Mouse (Mus musculus): ENCODE measurements around the gene Sars2. TPM values are rescaled to one million over a fixed set of nuclear protein-coding genes. Genes with fewer than 3 reads are reported as not detected.
A peak's percentile ranks its signal among the peaks of the same experiment; 100 is the strongest.

Sars2 gene
- polyA plus RNA-seq, 1 experiment, result 63.2 TPM

- peaks cover 9% of the 10 kb centered on the region for H3K36me3 ChIP-seq (ENCODE audit: control insufficient read depth, insufficient read depth, low read length)
- peak overlapping the region; percentile 30 for H3K4me3 ChIP-seq (ENCODE audit: control insufficient read depth, insufficient read depth, low read length)
- TF ChIP-seq POLR2A (IDR thresholded peaks at IDR 0.05; ENCODE audit: control insufficient read depth, extremely low read depth, insufficient read depth, low read length, poor library complexity) (no peak), CTCF (IDR thresholded peaks at IDR 0.05; ENCODE audit: borderline replicate concordance, control insufficient read depth, extremely low read depth, insufficient read depth, low read length, poor library complexity) (peak; percentile 100)
- peaks cover 46% of the 10 kb centered on the region for H3K4me1 ChIP-seq (replicated peaks; ENCODE audit: control insufficient read depth, insufficient read depth, low read length)
- peak overlapping the region; percentile 52 for H3K27ac ChIP-seq (ENCODE audit: control insufficient read depth, insufficient read depth, low read length)
- DNase-seq, result peak; percentile 71
- 16% methylated on average over 32 of the region's 32 CpGs for WGBS
- no peaks in the 10 kb centered on the region for H3K27me3 ChIP-seq (ENCODE audit: control insufficient read depth, insufficient read depth, low read length)
Observed at GRCm38 (mm10) chr7:28796562-28796975, 54.8 kb downstream of the Sars2 start.

GRCm38 (mm10) chr7:28799994-28800393, 58.2 kb downstream of the Sars2 start:
- DNase-seq, result peak; percentile 43
- TF ChIP-seq CTCF (IDR thresholded peaks at IDR 0.05; ENCODE audit: borderline replicate concordance, control insufficient read depth, extremely low read depth, insufficient read depth, low read length, poor library complexity) (no peak), POLR2A (IDR thresholded peaks at IDR 0.05; ENCODE audit: control insufficient read depth, extremely low read depth, insufficient read depth, low read length, poor library complexity) (no peak)
- Histone ChIP-seq H3K36me3 (ENCODE audit: control insufficient read depth, insufficient read depth, low read length) (peaks cover 9% of the 10 kb centered on the region), H3K27ac (ENCODE audit: control insufficient read depth, insufficient read depth, low read length) (peak overlapping the region; percentile 88), H3K4me1 (replicated peaks; ENCODE audit: control insufficient read depth, insufficient read depth, low read length) (peaks cover 42% of the 10 kb centered on the region), H3K27me3 (ENCODE audit: control insufficient read depth, insufficient read depth, low read length) (no peaks in the 10 kb centered on the region), H3K4me3 (ENCODE audit: control insufficient read depth, insufficient read depth, low read length) (no peak overlapping the region)
- WGBS, result 15% methylated on average over 9 of the region's 9 CpGs

GRCm38 (mm10) chr7:28801451-28801850, 59.7 kb downstream of the Sars2 start:
- TF ChIP-seq POLR2A (IDR thresholded peaks at IDR 0.05; ENCODE audit: control insufficient read depth, extremely low read depth, insufficient read depth, low read length, poor library complexity) (no peak), CTCF (IDR thresholded peaks at IDR 0.05; ENCODE audit: borderline replicate concordance, control insufficient read depth, extremely low read depth, insufficient read depth, low read length, poor library complexity) (no peak)
- Histone ChIP-seq H3K27ac (ENCODE audit: control insufficient read depth, insufficient read depth, low read length) (no peak overlapping the region), H3K27me3 (ENCODE audit: control insufficient read depth, insufficient read depth, low read length) (no peaks in the 10 kb centered on the region), H3K4me1 (replicated peaks; ENCODE audit: control insufficient read depth, insufficient read depth, low read length) (peaks cover 30% of the 10 kb centered on the region), H3K4me3 (ENCODE audit: control insufficient read depth, insufficient read depth, low read length) (no peak overlapping the region), H3K36me3 (ENCODE audit: control insufficient read depth, insufficient read depth, low read length) (peaks cover 9% of the 10 kb centered on the region)
- DNase-seq, result no peak
- WGBS, result 92% methylated on average over 3 of the region's 3 CpGs

- H3K27me3 ChIP-seq (ENCODE audit: control insufficient read depth, insufficient read depth, low read length), result no peaks in the 10 kb centered on the region
- H3K4me3 ChIP-seq (ENCODE audit: control insufficient read depth, insufficient read depth, low read length), result no peak overlapping the region
- 67% methylated on average over 10 of the region's 10 CpGs for WGBS
- no peak overlapping the region for H3K27ac ChIP-seq (ENCODE audit: control insufficient read depth, insufficient read depth, low read length)
- no peak for DNase-seq
- TF ChIP-seq CTCF (IDR thresholded peaks at IDR 0.05; ENCODE audit: borderline replicate concordance, control insufficient read depth, extremely low read depth, insufficient read depth, low read length, poor library complexity) (no peak), POLR2A (IDR thresholded peaks at IDR 0.05; ENCODE audit: control insufficient read depth, extremely low read depth, insufficient read depth, low read length, poor library complexity) (no peak)
- H3K36me3 ChIP-seq (ENCODE audit: control insufficient read depth, insufficient read depth, low read length), result peaks cover 9% of the 10 kb centered on the region
- peaks cover 28% of the 10 kb centered on the region for H3K4me1 ChIP-seq (replicated peaks; ENCODE audit: control insufficient read depth, insufficient read depth, low read length)
Observed at GRCm38 (mm10) chr7:28801901-28802670, 60.3 kb downstream of the Sars2 start.

GRCm38 (mm10) chr7:28802846-28803588, 61.2 kb downstream of the Sars2 start:
- H3K27ac ChIP-seq (ENCODE audit: control insufficient read depth, insufficient read depth, low read length), result no peak overlapping the region
- H3K4me3 ChIP-seq (ENCODE audit: control insufficient read depth, insufficient read depth, low read length), result no peak overlapping the region
- no peaks in the 10 kb centered on the region for H3K27me3 ChIP-seq (ENCODE audit: control insufficient read depth, insufficient read depth, low read length)
- TF ChIP-seq POLR2A (IDR thresholded peaks at IDR 0.05; ENCODE audit: control insufficient read depth, extremely low read depth, insufficient read depth, low read length, poor library complexity) (no peak), CTCF (IDR thresholded peaks at IDR 0.05; ENCODE audit: borderline replicate concordance, control insufficient read depth, extremely low read depth, insufficient read depth, low read length, poor library complexity) (no peak)
- DNase-seq, result no peak
- peaks cover 29% of the 10 kb centered on the region for H3K4me1 ChIP-seq (replicated peaks; ENCODE audit: control insufficient read depth, insufficient read depth, low read length)
- peaks cover 7% of the 10 kb centered on the region; the same call in 1 of the 2 replicates for H3K36me3 ChIP-seq (ENCODE audit: control insufficient read depth, insufficient read depth, low read length)
- WGBS, result 60% methylated on average over 10 of the region's 10 CpGs

Other genes starting within 250 kb of the Sars2 start
- gene Ifnl2, start 231.5 kb upstream of the Sars2 start, polyA plus RNA-seq (2012; rRNA removed), result 0.59 and 0.77 TPM in 2 replicates
- gene Ifnl3, start 219.2 kb upstream of the Sars2 start, polyA plus RNA-seq (2012; rRNA removed), result 0.37 and 0.78 TPM in 2 replicates
- gene Sycn, start 201.1 kb upstream of the Sars2 start, polyA plus RNA-seq (2012; rRNA removed), result 2.1 and 2.4 TPM in 2 replicates
- 1.4 TPM in 2 replicates for gene Nccrp1, start 194.7 kb upstream of the Sars2 start, polyA plus RNA-seq (2012; rRNA removed)
- gene Samd4b, start 143.8 kb upstream of the Sars2 start, polyA plus RNA-seq (2012; rRNA removed), result 118 and 139 TPM in 2 replicates
- gene Pak4, start 143.8 kb upstream of the Sars2 start, polyA plus RNA-seq (2012; rRNA removed), result 32.8 and 37.7 TPM in 2 replicates
- 0.69 and 0.92 TPM in 2 replicates for gene Acp7, start 110.7 kb upstream of the Sars2 start, polyA plus RNA-seq (2012; rRNA removed)
- 19.1 and 26.5 TPM in 2 replicates for gene Fbxo27, start 49.1 kb upstream of the Sars2 start, polyA plus RNA-seq (2012; rRNA removed)
- 5.0 and 6.2 TPM in 2 replicates for gene Fbxo17, start 25.2 kb upstream of the Sars2 start, polyA plus RNA-seq (2012; rRNA removed)
- gene Mrps12, start 172 bp upstream of the Sars2 start, polyA plus RNA-seq (2012; rRNA removed), result 74.4 and 84.5 TPM in 2 replicates
- 0.16 and 0.24 TPM in 2 replicates for gene Ccer2, start 14.2 kb downstream of the Sars2 start, polyA plus RNA-seq (2012; rRNA removed)
- gene Sirt2, start 24.7 kb downstream of the Sars2 start, polyA plus RNA-seq (2012; rRNA removed), result 101 and 104 TPM in 2 replicates
- gene Nfkbib, start 25.5 kb downstream of the Sars2 start, polyA plus RNA-seq (2012; rRNA removed), result 75.5 and 78.8 TPM in 2 replicates
- 91.9 and 93.7 TPM in 2 replicates for gene Rinl, start 47.0 kb downstream of the Sars2 start, polyA plus RNA-seq (2012; rRNA removed)
- 562 and 568 TPM in 2 replicates for gene Hnrnpl, start 66.5 kb downstream of the Sars2 start, polyA plus RNA-seq (2012; rRNA removed)
- gene Ech1, start 83.2 kb downstream of the Sars2 start, polyA plus RNA-seq (2012; rRNA removed), result 287 and 359 TPM in 2 replicates
- 23.2 and 29.7 TPM in 2 replicates for gene Lgals4, start 91.9 kb downstream of the Sars2 start, polyA plus RNA-seq (2012; rRNA removed)
- gene Lgals7, start 121.9 kb downstream of the Sars2 start, polyA plus RNA-seq (2012; rRNA removed), result 13.0 and 15.5 TPM in 2 replicates
- 0.20 and 1.00 TPM in 2 replicates for gene Capn12, start 139.4 kb downstream of the Sars2 start, polyA plus RNA-seq (2012; rRNA removed)
- gene Actn4, start 220.3 kb downstream of the Sars2 start, polyA plus RNA-seq (2012; rRNA removed), result 243 and 268 TPM in 2 replicates
- gene Eif3k, start 239.9 kb downstream of the Sars2 start, polyA plus RNA-seq (2012; rRNA removed), result 362 and 396 TPM in 2 replicates
- gene Map4k1, start 240.1 kb downstream of the Sars2 start, polyA plus RNA-seq (2012; rRNA removed), result 155 and 164 TPM in 2 replicates

All from thymus, adult 2 months (tissue).